ENCODE assay signal across 9 mouse cellular contexts in genomic region chr16:8672350-8672687, GRCm38 (mm10). TPM values are rescaled to one million over a fixed set of nuclear protein-coding genes. Genes with fewer than 3 reads are reported as not detected.
DNase-seq lines count a peak whose midpoint lies in the region; ATAC-seq and TF ChIP-seq lines count a peak whose summit lies in the region.
"Had no signal": no experiment of that assay in that cellular context is flagged by ENCODE, and none has a peak within 500 bp of the region (broad histone marks: within the 10 kb centered on the region; RNA-seq: fewer than 3 reads in every experiment).

No protein-coding gene starts in this region.

- no peaks in the 10 kb centered on the region for H3K36me3 ChIP-seq in embryonic facial prominence, embryonic 14.5 days (ENCODE audit: control insufficient read depth, insufficient read depth, low read length)
- no peaks in the 10 kb centered on the region; the same call in 1 of the 2 replicates for H3K36me3 ChIP-seq in intestine, embryonic 15.5 days
- H3K36me3 ChIP-seq in neural tube, embryonic 12.5 days, result peaks cover 6% of the 10 kb centered on the region; the same call in 1 of the 2 replicates

- peak overlapping the region; percentile 76 for H3K4me2 ChIP-seq in embryonic facial prominence, embryonic 14.5 days (ENCODE audit: low read depth, low read length)
- peak overlapping the region; percentile 80 for H3K4me2 ChIP-seq in intestine, embryonic 15.5 days (replicated peaks)
- peak overlapping the region; percentile 83 for H3K4me2 ChIP-seq in neural tube, embryonic 12.5 days (replicated peaks)

- H3K4me3 ChIP-seq in lung, adult 2 months (replicated peaks; ENCODE audit: extremely low read depth, low read depth, low read length), result peak overlapping the region; percentile 17
- H3K4me3 ChIP-seq in embryonic facial prominence, embryonic 14.5 days (ENCODE audit: low read depth, low read length), result peak overlapping the region; percentile 67
- H3K4me3 ChIP-seq in intestine, embryonic 15.5 days (replicated peaks), result peak overlapping the region; percentile 71
- peak overlapping the region; percentile 75 for H3K4me3 ChIP-seq in neural tube, embryonic 12.5 days

- H3K9ac ChIP-seq in embryonic facial prominence, embryonic 14.5 days (ENCODE audit: low read depth, low read length), result peak overlapping the region; percentile 47; the same call in 1 of the 2 replicates
- peak overlapping the region; percentile 38 for H3K9ac ChIP-seq in intestine, embryonic 15.5 days
- H3K9ac ChIP-seq in neural tube, embryonic 12.5 days, result peak overlapping the region; percentile 74

- TF ChIP-seq CTCF in lung, adult 2 months (IDR thresholded peaks at IDR 0.05; ENCODE audit: insufficient read depth, low read length), result no peak

- 1% methylated on average over 18 of the region's 18 CpGs for WGBS in lung, adult 2 months
- under 1% methylated on average over 18 of the region's 18 CpGs for WGBS in embryonic facial prominence, embryonic 14.5 days
- WGBS in intestine, embryonic 15.5 days, result 0% methylated on average over 18 of the region's 18 CpGs
- under 1% methylated on average over 18 of the region's 18 CpGs for WGBS in neural tube, embryonic 12.5 days

- no peak overlapping the region for H3K27ac ChIP-seq in embryonic facial prominence, embryonic 14.5 days (replicated peaks; ENCODE audit: low read depth, low read length)
- H3K27ac ChIP-seq in intestine, embryonic 15.5 days, result peak overlapping the region; percentile 90
- H3K27ac ChIP-seq in neural tube, embryonic 12.5 days, result no peak overlapping the region

- TF ChIP-seq POLR2A in lung, adult 2 months (IDR thresholded peaks at IDR 0.05; ENCODE audit: borderline replicate concordance, extremely low read depth, low read depth, low read length), result no peak

- no peaks in the 10 kb centered on the region; the same call in 1 of the 2 replicates for H3K27me3 ChIP-seq in embryonic facial prominence, embryonic 14.5 days (replicated peaks; ENCODE audit: control insufficient read depth, insufficient read depth, low read length)
- H3K27me3 ChIP-seq in intestine, embryonic 15.5 days (replicated peaks), result no peaks in the 10 kb centered on the region
- 0 out of 2 replicates have a peak, but pooled peaks cover 3% of the 10 kb centered on the region for H3K27me3 ChIP-seq in neural tube, embryonic 12.5 days (replicated peaks)

- H3K9me3 ChIP-seq in embryonic facial prominence, embryonic 14.5 days (ENCODE audit: control insufficient read depth, low read length), result no peaks in the 10 kb centered on the region
- no peaks in the 10 kb centered on the region for H3K9me3 ChIP-seq in intestine, embryonic 15.5 days
- no peaks in the 10 kb centered on the region for H3K9me3 ChIP-seq in neural tube, embryonic 12.5 days

- no peak for DNase-seq in lung, adult 2 months
- DNase-seq in lung, postnatal 25 days (ENCODE audit: low spot score), result no peak
- no peak for DNase-seq in embryonic facial prominence, embryonic 14.5 days (ENCODE audit: low spot score)
- no peak for DNase-seq in layer of hippocampus, adult 8-10 months (ENCODE audit: low spot score in 2 of 2)
- no peak for DNase-seq in layer of hippocampus, postnatal 36 days
- DNase-seq in Muller cell, postnatal 12 days (ENCODE audit: inconsistent ontology term), result no peak

- peaks cover 24% of the 10 kb centered on the region for H3K4me1 ChIP-seq in lung, adult 2 months (ENCODE audit: control insufficient read depth, insufficient read depth, low read length)
- peaks cover 13% of the 10 kb centered on the region for H3K4me1 ChIP-seq in embryonic facial prominence, embryonic 14.5 days (ENCODE audit: control insufficient read depth, insufficient read depth, low read length)
- peaks cover 44% of the 10 kb centered on the region for H3K4me1 ChIP-seq in intestine, embryonic 15.5 days (replicated peaks)
- peaks cover 37% of the 10 kb centered on the region for H3K4me1 ChIP-seq in neural tube, embryonic 12.5 days

- no peak for ATAC-seq in embryonic facial prominence, embryonic 14.5 days (ENCODE audit: low read depth)
- ATAC-seq in intestine, embryonic 15.5 days, result no peak
- ATAC-seq in neural tube, embryonic 12.5 days (ENCODE audit: low FRiP score, low read depth), result no peak

RNA-seq across cellular contexts. Expression of gene Carhsp1, which starts 0.4 kb away (rescaled TPM):
- 89.5 and 94.0 TPM in 2 replicates for polyA plus RNA-seq in lung, adult 2 months (2012; rRNA removed)
- 29.2 and 32.1 TPM in 2 replicates for polyA plus RNA-seq in embryonic facial prominence, embryonic 14.5 days (2014; fragmentation: Nextera tagmentation; extraction: Ambion mirVana)
- 89.8 and 90.4 TPM in 2 replicates for polyA plus RNA-seq in intestine, embryonic 15.5 days (2015; fragmentation: Nextera tagmentation; extraction: Ambion mirVana)
- polyA plus RNA-seq in neural tube, embryonic 12.5 days (2016; fragmentation: Nextera tagmentation; extraction: Ambion mirVana), result 254 and 261 TPM in 2 replicates
- total RNA-seq in layer of hippocampus, adult 8-10 months (2022), result 10 to 100 TPM; 22.4 to 29.6 (median 24.0) TPM
- 10 to 100 TPM; 21.0 to 22.7 TPM for total RNA-seq in layer of hippocampus, postnatal 36 days (2021)

RNA-seq across cellular contexts. Expression of gene Gm5767, which starts 8.3 kb away (rescaled TPM):
- polyA plus RNA-seq in lung, adult 2 months (2012; rRNA removed), result 0.23 TPM in 1 of 2 replicates, not detected in the other
- not detected in 2 replicates for polyA plus RNA-seq in embryonic facial prominence, embryonic 14.5 days (2014; fragmentation: Nextera tagmentation; extraction: Ambion mirVana)
- not detected in 2 replicates for polyA plus RNA-seq in intestine, embryonic 15.5 days (2015; fragmentation: Nextera tagmentation; extraction: Ambion mirVana)
- not detected in 2 replicates for polyA plus RNA-seq in neural tube, embryonic 12.5 days (2016; fragmentation: Nextera tagmentation; extraction: Ambion mirVana)
- total RNA-seq in layer of hippocampus, adult 8-10 months (2022), result not detected
- total RNA-seq in layer of hippocampus, postnatal 36 days (2021), result not detected
- total RNA-seq: adrenal gland, adult 8-10 months had no signal

RNA-seq across cellular contexts. Expression of gene Tmem186, which starts 34.8 kb away (rescaled TPM):
- 7.7 and 8.2 TPM in 2 replicates for polyA plus RNA-seq in lung, adult 2 months (2012; rRNA removed)
- 11.4 and 14.1 TPM in 2 replicates for polyA plus RNA-seq in embryonic facial prominence, embryonic 14.5 days (2014; fragmentation: Nextera tagmentation; extraction: Ambion mirVana)
- polyA plus RNA-seq in intestine, embryonic 15.5 days (2015; fragmentation: Nextera tagmentation; extraction: Ambion mirVana), result 22.0 and 22.2 TPM in 2 replicates
- 22.7 and 24.2 TPM in 2 replicates for polyA plus RNA-seq in neural tube, embryonic 12.5 days (2016; fragmentation: Nextera tagmentation; extraction: Ambion mirVana)
- 10 to 100 TPM; 12.9 to 13.7 (median 13.4) TPM for total RNA-seq in layer of hippocampus, adult 8-10 months (2022)
- 10 to 100 TPM; 11.0 to 12.9 TPM for total RNA-seq in layer of hippocampus, postnatal 36 days (2021)

RNA-seq across cellular contexts. Expression of gene Pmm2, which starts 34.8 kb away (rescaled TPM):
- polyA plus RNA-seq in lung, adult 2 months (2012; rRNA removed), result 47.8 and 55.4 TPM in 2 replicates
- polyA plus RNA-seq in embryonic facial prominence, embryonic 14.5 days (2014; fragmentation: Nextera tagmentation; extraction: Ambion mirVana), result 42.4 and 47.5 TPM in 2 replicates
- 92.0 and 98.9 TPM in 2 replicates for polyA plus RNA-seq in intestine, embryonic 15.5 days (2015; fragmentation: Nextera tagmentation; extraction: Ambion mirVana)
- 47.3 and 49.3 TPM in 2 replicates for polyA plus RNA-seq in neural tube, embryonic 12.5 days (2016; fragmentation: Nextera tagmentation; extraction: Ambion mirVana)
- total RNA-seq in layer of hippocampus, adult 8-10 months (2022), result 10 to 100 TPM; 31.2 to 42.1 (median 40.8) TPM
- total RNA-seq in layer of hippocampus, postnatal 36 days (2021), result 10 to 100 TPM; 33.2 to 40.8 TPM

Comparison
In these comparisons a context has a peak if more than half of its experiments do, and no peak if none do; other contexts are left out.
1. H3K4me3 ChIP-seq: peak in every context shown above with its lines; median percentile 75 in neural tube, embryonic 12.5 days; 71 in intestine, embryonic 15.5 days; 67 in embryonic facial prominence, embryonic 14.5 days; 17 in lung, adult 2 months.